Mouse (Mus musculus): Measurements from ENCODE around the gene Taf8. TPM values are rescaled to one million over a fixed set of nuclear protein-coding genes. Genes with fewer than 3 reads are reported as not detected.

Taf8 gene
- total RNA-seq, 1 experiment = 40.0 TPM

DNA sequence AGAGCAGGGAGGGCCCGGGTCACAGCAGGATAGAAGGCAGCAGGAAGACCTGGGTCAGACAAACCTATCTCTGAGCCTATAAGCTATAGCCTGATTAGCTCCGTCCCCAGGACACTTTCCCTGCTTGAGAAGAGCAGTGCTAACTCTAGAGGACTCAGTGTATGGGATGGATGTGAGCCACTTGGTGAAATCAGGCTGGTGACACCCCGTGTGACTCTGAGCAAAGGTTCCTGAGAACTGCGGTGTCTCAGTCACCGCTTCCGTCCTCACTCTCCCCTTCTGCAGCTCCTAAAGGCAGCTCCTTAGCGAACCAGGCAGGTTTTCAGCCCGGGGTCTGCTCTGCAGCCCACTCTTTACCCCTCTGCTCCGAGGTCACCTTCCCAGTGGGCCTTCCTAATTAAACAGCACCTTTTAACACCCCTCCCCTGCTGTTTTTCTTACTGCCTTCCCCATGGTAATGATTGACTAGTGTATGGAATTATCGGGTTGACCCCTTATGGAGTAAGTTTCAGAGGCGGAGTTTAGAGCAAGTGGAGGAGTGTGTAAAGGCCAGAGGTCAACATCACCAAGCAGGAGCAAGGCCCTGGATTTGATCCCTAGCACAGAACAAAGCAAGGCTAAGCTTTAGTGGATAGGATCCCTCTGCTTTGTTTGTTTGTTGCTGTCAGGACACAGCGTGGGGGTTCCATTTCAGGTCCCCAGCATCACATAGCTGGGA is 37.7 kb downstream of the Taf8 start:
- no peaks in the 10 kb centered on the region for H3K9me3 ChIP-seq (ENCODE audit: control insufficient read depth, insufficient read depth, low read depth, low read length)
- no peak for DNase-seq (ENCODE audit: low read depth, low spot score)
- no peak overlapping the region for H3K27ac ChIP-seq (ENCODE audit: insufficient read depth, low read depth, low read length, poor library complexity, severe bottlenecking)
- H3K36me3 ChIP-seq (ENCODE audit: control insufficient read depth, insufficient read depth, low read length, poor library complexity, severe bottlenecking) = peaks cover 2% of the 10 kb centered on the region; the same call in 1 of the 2 replicates
- in situ Hi-C loops (cut with MboI; ENCODE audit: low sequenced_read_pairs in 2 of 2, unreplicated experiment in 2 of 2) = no loop called here
- no peak overlapping the region for H3K4me3 ChIP-seq (ENCODE audit: insufficient read depth in 1 of 2, low read depth in 1 of 2, low read length in 2 of 2, poor library complexity in 1 of 2, severe bottlenecking in 1 of 2)
- TF ChIP-seq ZNF384 (IDR thresholded peaks at IDR 0.05; ENCODE audit: low read depth, low read length) = no peak
- no peak for TF ChIP-seq CHD2 (IDR thresholded peaks at IDR 0.05; ENCODE audit: low read depth, low read length)
- no peak for TF ChIP-seq MAFK (IDR thresholded peaks at IDR 0.05; ENCODE audit: insufficient read depth, low read depth, low read length)
- no peak for TF ChIP-seq ZC3H11A (IDR thresholded peaks at IDR 0.05; ENCODE audit: borderline replicate concordance, low read depth, low read length)
- TF ChIP-seq HCFC1 (IDR thresholded peaks at IDR 0.05; ENCODE audit: borderline replicate concordance, insufficient read depth, low read length) = no peak
- no peak overlapping the region for H3K9ac ChIP-seq (ENCODE audit: insufficient read depth, low read depth, low read length, poor library complexity, severe bottlenecking)
- peaks cover 0 to 35% of the 10 kb centered on the region in 2 experiments; a peak in 3 of 4 replicates for H3K4me1 ChIP-seq (ENCODE audit: control insufficient read depth in 2 of 2, insufficient read depth in 2 of 2, low read length in 2 of 2, poor library complexity in 1 of 2)

DNA sequence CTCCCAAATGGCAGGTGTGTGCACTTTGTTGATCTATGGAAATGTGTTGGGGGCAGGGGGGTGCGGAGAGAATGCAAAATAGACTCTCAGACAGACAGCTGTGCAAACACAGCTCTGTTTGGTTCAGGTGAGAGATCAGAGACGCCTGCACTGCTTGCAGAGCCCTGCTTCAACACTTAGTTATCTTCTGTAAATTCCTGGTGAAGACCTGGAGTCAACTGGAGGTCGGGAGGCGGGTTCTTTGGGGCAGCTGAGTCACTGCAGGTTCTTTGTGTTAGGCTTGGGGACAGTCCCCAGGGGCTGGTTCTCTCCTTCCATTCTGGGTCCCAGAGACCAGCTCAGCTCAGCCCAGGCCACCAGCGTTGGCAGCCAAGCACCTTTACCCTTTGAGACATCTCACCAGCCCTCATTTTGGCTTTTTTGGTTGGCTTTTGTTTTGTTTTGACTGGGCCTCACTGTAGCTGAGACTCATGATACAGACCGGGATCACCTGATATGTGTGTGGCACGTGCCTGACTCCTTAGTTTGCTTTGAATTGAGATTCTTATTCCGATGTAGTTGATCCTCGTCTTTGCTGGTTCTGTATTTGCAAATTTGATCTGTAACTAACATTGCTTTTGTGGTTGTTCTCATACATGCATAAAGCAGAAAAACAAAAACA is 39.2 kb downstream of the Taf8 start:
- Histone ChIP-seq H3K4me1 (ENCODE audit: control insufficient read depth in 2 of 2, insufficient read depth in 2 of 2, low read length in 2 of 2, poor library complexity in 1 of 2) (peaks cover 0 to 24% of the 10 kb centered on the region in 2 experiments; a peak in 2 of 4 replicates), H3K36me3 (ENCODE audit: control insufficient read depth, insufficient read depth, low read length, poor library complexity, severe bottlenecking) (peaks cover 2% of the 10 kb centered on the region; the same call in 1 of the 2 replicates), H3K9me3 (ENCODE audit: control insufficient read depth, insufficient read depth, low read depth, low read length) (no peaks in the 10 kb centered on the region), H3K4me3 (ENCODE audit: insufficient read depth in 1 of 2, low read depth in 1 of 2, low read length in 2 of 2, poor library complexity in 1 of 2, severe bottlenecking in 1 of 2) (no peak overlapping the region), H3K27ac (ENCODE audit: insufficient read depth, low read depth, low read length, poor library complexity, severe bottlenecking) (no peak overlapping the region), H3K9ac (ENCODE audit: insufficient read depth, low read depth, low read length, poor library complexity, severe bottlenecking) (no peak overlapping the region)
- in situ Hi-C loops (cut with MboI; ENCODE audit: low sequenced_read_pairs in 2 of 2, unreplicated experiment in 2 of 2) = no loop called here
- DNase-seq (ENCODE audit: low read depth, low spot score) = no peak
- TF ChIP-seq HCFC1 (IDR thresholded peaks at IDR 0.05; ENCODE audit: borderline replicate concordance, insufficient read depth, low read length) (no peak), MAFK (IDR thresholded peaks at IDR 0.05; ENCODE audit: insufficient read depth, low read depth, low read length) (peak; percentile 23; the same call in 1 of the 2 replicates)

DNA sequence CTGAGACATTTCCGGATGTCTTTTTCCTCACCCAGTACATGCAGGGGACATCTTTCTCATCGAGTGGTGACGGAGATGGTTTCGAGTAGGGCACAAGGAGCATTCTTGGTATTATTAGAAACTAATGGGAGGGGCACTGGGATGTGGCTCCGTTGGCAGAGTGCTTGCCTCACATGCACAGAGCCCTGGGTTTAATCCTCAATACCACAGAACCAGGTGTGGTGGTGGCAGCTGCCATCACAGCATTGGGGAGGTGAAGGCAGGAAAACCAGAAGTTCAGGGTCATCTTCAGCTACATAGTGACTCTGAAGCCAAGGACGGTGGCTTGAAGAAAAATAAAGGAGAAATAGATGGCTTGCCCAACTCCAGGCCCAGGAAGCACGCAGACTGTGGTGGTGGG is 39.9 kb downstream of the Taf8 start:
- Histone ChIP-seq H3K36me3 (ENCODE audit: control insufficient read depth, insufficient read depth, low read length, poor library complexity, severe bottlenecking) (peaks cover 2% of the 10 kb centered on the region; the same call in 1 of the 2 replicates), H3K27ac (ENCODE audit: insufficient read depth, low read depth, low read length, poor library complexity, severe bottlenecking) (no peak overlapping the region), H3K9ac (ENCODE audit: insufficient read depth, low read depth, low read length, poor library complexity, severe bottlenecking) (no peak overlapping the region), H3K9me3 (ENCODE audit: control insufficient read depth, insufficient read depth, low read depth, low read length) (no peaks in the 10 kb centered on the region), H3K4me1 (ENCODE audit: control insufficient read depth in 2 of 2, insufficient read depth in 2 of 2, low read length in 2 of 2, poor library complexity in 1 of 2) (peaks cover 0 to 20% of the 10 kb centered on the region in 2 experiments; a peak in 2 of 4 replicates), H3K4me3 (ENCODE audit: insufficient read depth in 1 of 2, low read depth in 1 of 2, low read length in 2 of 2, poor library complexity in 1 of 2, severe bottlenecking in 1 of 2) (no peak overlapping the region)
- in situ Hi-C loops (cut with MboI; ENCODE audit: low sequenced_read_pairs in 2 of 2, unreplicated experiment in 2 of 2) = no loop called here
- TF ChIP-seq ZC3H11A (IDR thresholded peaks at IDR 0.05; ENCODE audit: borderline replicate concordance, low read depth, low read length) (no peak), ZNF384 (IDR thresholded peaks at IDR 0.05; ENCODE audit: low read depth, low read length) (no peak), HCFC1 (IDR thresholded peaks at IDR 0.05; ENCODE audit: borderline replicate concordance, insufficient read depth, low read length) (no peak), MAFK (IDR thresholded peaks at IDR 0.05; ENCODE audit: insufficient read depth, low read depth, low read length) (no peak), CHD2 (IDR thresholded peaks at IDR 0.05; ENCODE audit: low read depth, low read length) (no peak)
- DNase-seq (ENCODE audit: low read depth, low spot score) = no peak

DNA sequence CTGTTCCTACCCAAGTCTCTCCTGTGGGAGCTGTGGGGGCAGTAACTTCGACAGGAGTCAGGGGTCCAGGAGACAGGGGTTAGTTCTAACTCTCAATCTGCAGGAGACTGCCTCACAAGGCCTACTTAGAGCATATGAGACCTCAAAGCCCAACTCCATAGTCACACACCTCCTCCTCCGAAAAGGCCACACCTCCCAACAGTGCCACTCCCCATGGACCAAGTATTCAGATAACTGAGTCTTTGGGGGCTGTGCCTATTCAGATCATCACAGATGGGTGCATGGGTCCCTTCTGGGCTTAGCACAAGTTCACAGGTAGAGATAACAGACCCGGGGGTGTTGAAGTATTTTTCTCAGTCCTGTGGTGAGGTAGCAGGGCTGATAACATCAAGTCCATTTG is 40.4 kb downstream of the Taf8 start:
- Histone ChIP-seq H3K9me3 (ENCODE audit: control insufficient read depth, insufficient read depth, low read depth, low read length) (no peaks in the 10 kb centered on the region), H3K27ac (ENCODE audit: insufficient read depth, low read depth, low read length, poor library complexity, severe bottlenecking) (no peak overlapping the region), H3K36me3 (ENCODE audit: control insufficient read depth, insufficient read depth, low read length, poor library complexity, severe bottlenecking) (0 out of 2 replicates have a peak, but pooled peaks cover under 1% of the 10 kb centered on the region), H3K4me3 (ENCODE audit: insufficient read depth in 1 of 2, low read depth in 1 of 2, low read length in 2 of 2, poor library complexity in 1 of 2, severe bottlenecking in 1 of 2) (no peak overlapping the region), H3K4me1 (ENCODE audit: control insufficient read depth in 2 of 2, insufficient read depth in 2 of 2, low read length in 2 of 2, poor library complexity in 1 of 2) (peaks cover 0 to 20% of the 10 kb centered on the region in 2 experiments; a peak in 2 of 4 replicates), H3K9ac (ENCODE audit: insufficient read depth, low read depth, low read length, poor library complexity, severe bottlenecking) (no peak overlapping the region)
- no peak for TF ChIP-seq CHD2 (IDR thresholded peaks at IDR 0.05; ENCODE audit: low read depth, low read length)
- no peak for TF ChIP-seq MAFK (IDR thresholded peaks at IDR 0.05; ENCODE audit: insufficient read depth, low read depth, low read length)
- no peak for TF ChIP-seq HCFC1 (IDR thresholded peaks at IDR 0.05; ENCODE audit: borderline replicate concordance, insufficient read depth, low read length)
- TF ChIP-seq ZC3H11A (IDR thresholded peaks at IDR 0.05; ENCODE audit: borderline replicate concordance, low read depth, low read length) = no peak
- TF ChIP-seq ZNF384 (IDR thresholded peaks at IDR 0.05; ENCODE audit: low read depth, low read length) = no peak
- DNase-seq (ENCODE audit: low read depth, low spot score) = no peak
- in situ Hi-C loops (cut with MboI; ENCODE audit: low sequenced_read_pairs in 2 of 2, unreplicated experiment in 2 of 2) = no loop called here

Measured in ES-E14 (cell line).